In the genomic region with DNA sequence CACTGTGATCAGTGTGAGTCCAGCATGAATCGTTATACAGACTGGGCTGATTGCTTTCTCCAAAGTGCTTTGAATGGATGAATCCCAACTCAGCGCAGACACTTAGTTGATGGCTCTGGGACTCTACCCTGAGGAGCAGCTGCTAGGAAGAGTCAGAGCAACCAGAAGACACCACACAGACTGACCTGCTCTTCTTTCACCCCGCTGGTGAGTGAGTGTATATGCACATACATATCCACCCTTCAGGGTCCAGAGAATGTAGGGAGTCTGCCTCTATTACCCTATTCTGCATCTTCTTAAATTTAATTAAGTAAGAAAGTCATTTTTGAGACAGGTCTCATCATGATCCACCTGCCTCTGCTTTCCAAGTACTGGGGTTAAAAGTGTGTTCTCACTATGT, we compare ENCODE assay signal across 15 mouse cellular contexts.
A peak's percentile ranks its signal among the peaks of the same experiment; 100 is the strongest.
DNase-seq lines count a peak whose midpoint lies in the region; ATAC-seq and TF ChIP-seq lines count a peak whose summit lies in the region.
"Had no signal": no experiment of that assay in that cellular context is flagged by ENCODE, and none has a peak within 500 bp of the region (broad histone marks: within the 10 kb centered on the region; RNA-seq: fewer than 3 reads in every experiment).

No protein-coding gene starts in this region.

- 0 out of 2 replicates have a peak, but pooled peaks have one; percentile 34 for ATAC-seq in forebrain, postnatal 0 days
- ATAC-seq in midbrain, embryonic 11.5 days (ENCODE audit: low FRiP score): peak; percentile 29
- ATAC-seq: activated CD4-positive, CD25-positive, alpha-beta regulatory T cell, adult 4 months; intestine, embryonic 16.5 days had no signal

- no peak overlapping the region for H3K4me2 ChIP-seq in forebrain, postnatal 0 days (ENCODE audit: low read depth)
- H3K4me2 ChIP-seq in midbrain, embryonic 11.5 days: no peak overlapping the region
- H3K4me2 ChIP-seq: embryonic facial prominence, embryonic 13.5 days had no signal

- DNase-seq in embryo, embryonic 10.5 days (ENCODE audit: low spot score): peak; percentile 19
- DNase-seq in embryo, embryonic 10 days (ENCODE audit: low spot score): no peak
- no peak for DNase-seq in forebrain, postnatal 0 days
- no peak for DNase-seq in midbrain, embryonic 11.5 days (ENCODE audit: low spot score, missing footprints)
- peak; percentile 16 for DNase-seq in retina, embryonic 14.5 days (ENCODE audit: low spot score)
- no peak for DNase-seq in ovary, adult 18-20 months (ENCODE audit: low spot score)
- no peak for DNase-seq in heart, adult 11 months
- no peak for DNase-seq in spleen, postnatal 10 days (ENCODE audit: low spot score in 2 of 2)
- DNase-seq: heart, postnatal 14 days; kidney, postnatal 14 days; lung, adult 2 months had no signal

- WGBS in forebrain, postnatal 0 days: 35% methylated on average over 3 of the region's 3 CpGs
- WGBS in midbrain, embryonic 11.5 days: 26% methylated on average over 3 of the region's 3 CpGs

- H3K27me3 ChIP-seq in forebrain, postnatal 0 days (ENCODE audit: insufficient read depth, low read length): no peaks in the 10 kb centered on the region
- H3K27me3 ChIP-seq in midbrain, embryonic 11.5 days (ENCODE audit: control insufficient read depth, insufficient read depth, low read length): no peaks in the 10 kb centered on the region
- H3K27me3 ChIP-seq: CH12.LX; embryonic facial prominence, embryonic 13.5 days had no signal

- H3K27ac ChIP-seq in forebrain, postnatal 0 days (ENCODE audit: low read depth, low read length): peak overlapping the region; percentile 78
- H3K27ac ChIP-seq in midbrain, embryonic 11.5 days (ENCODE audit: low read depth, low read length): peak overlapping the region; percentile 61
- H3K27ac ChIP-seq: embryonic facial prominence, embryonic 13.5 days had no signal

- H3K9ac ChIP-seq in forebrain, postnatal 0 days: no peak overlapping the region
- H3K9ac ChIP-seq in midbrain, embryonic 11.5 days (ENCODE audit: low read length): no peak overlapping the region
- H3K9ac ChIP-seq: embryonic facial prominence, embryonic 13.5 days had no signal

- H3K4me1 ChIP-seq in forebrain, postnatal 0 days (ENCODE audit: insufficient read depth): peaks cover 18% of the 10 kb centered on the region
- H3K4me1 ChIP-seq in midbrain, embryonic 11.5 days (ENCODE audit: control insufficient read depth, insufficient read depth, low read length): peaks cover 29% of the 10 kb centered on the region
- H3K4me1 ChIP-seq: embryonic facial prominence, embryonic 13.5 days had no signal

- H3K36me3 ChIP-seq in forebrain, postnatal 0 days (ENCODE audit: insufficient read depth): no peaks in the 10 kb centered on the region
- no peaks in the 10 kb centered on the region for H3K36me3 ChIP-seq in midbrain, embryonic 11.5 days (ENCODE audit: control insufficient read depth, insufficient read depth, low read length)
- H3K36me3 ChIP-seq: embryonic facial prominence, embryonic 13.5 days had no signal

- no peak overlapping the region for H3K4me3 ChIP-seq in forebrain, postnatal 0 days (ENCODE audit: low read depth, low read length)
- no peak overlapping the region for H3K4me3 ChIP-seq in midbrain, embryonic 11.5 days (ENCODE audit: low read depth, low read length)
- H3K4me3 ChIP-seq: embryonic facial prominence, embryonic 13.5 days had no signal

- no peaks in the 10 kb centered on the region for H3K9me3 ChIP-seq in forebrain, postnatal 0 days (ENCODE audit: low read length)
- no peaks in the 10 kb centered on the region for H3K9me3 ChIP-seq in midbrain, embryonic 11.5 days (ENCODE audit: control insufficient read depth, low read length)
- H3K9me3 ChIP-seq: embryonic facial prominence, embryonic 13.5 days had no signal

- TF ChIP-seq CTCF in forebrain, postnatal 0 days (IDR thresholded peaks at IDR 0.05; ENCODE audit: low read depth): no peak

Comparison
In these comparisons a context has a peak if more than half of its experiments do, and no peak if none do; other contexts are left out.
1. DNase-seq: peak in embryo, embryonic 10.5 days (single experiment) and retina, embryonic 14.5 days (single experiment); none in embryo, embryonic 10 days (single experiment), forebrain, postnatal 0 days (single experiment), midbrain, embryonic 11.5 days (single experiment), ovary, adult 18-20 months (single experiment), heart, adult 11 months (single experiment) and spleen, postnatal 10 days (0 of 2).